Mouse (Mus musculus): Measurements from ENCODE around the gene Hcn4. TPM values are rescaled to one million over a fixed set of nuclear protein-coding genes. Genes with fewer than 3 reads are reported as not detected.

Hcn4 gene
- polyA plus RNA-seq, 1 experiment = 0.22 TPM

DNA sequence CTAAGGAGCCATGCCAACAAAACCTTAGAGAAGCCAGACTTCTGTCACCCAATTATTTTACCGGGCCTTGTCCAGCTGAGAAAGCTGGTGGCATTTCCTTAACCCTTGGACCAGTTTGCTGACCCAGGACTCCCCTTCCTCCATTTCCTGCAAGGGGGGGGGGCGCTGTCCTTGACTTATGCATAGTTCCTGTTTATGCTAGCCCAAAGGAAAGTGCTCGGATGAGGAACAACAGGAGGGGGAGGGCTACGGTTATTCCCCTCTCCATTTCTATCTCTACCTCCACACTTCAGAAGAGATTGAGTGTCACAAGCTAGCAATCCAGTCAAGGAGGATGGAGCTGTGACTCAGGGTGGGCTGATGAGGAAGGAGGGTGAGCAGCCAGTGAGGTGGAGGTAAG is 20.9 kb upstream of the Hcn4 start:
- Histone ChIP-seq H3K4me1 (ENCODE audit: control insufficient read depth, insufficient read depth, low read length) (no peaks in the 10 kb centered on the region), H3K9ac (ENCODE audit: low read depth, poor library complexity, severe bottlenecking) (no peak overlapping the region), H3K4me3 (ENCODE audit: low read depth, low read length) (no peak overlapping the region), H3K9me3 (replicated peaks; ENCODE audit: control insufficient read depth, insufficient read depth, low read length, poor library complexity, severe bottlenecking) (no peaks in the 10 kb centered on the region), H3K27ac (ENCODE audit: insufficient read depth, low read length) (no peak overlapping the region), H3K27me3 (ENCODE audit: control insufficient read depth, insufficient read depth, low read length, poor library complexity, severe bottlenecking) (no peaks in the 10 kb centered on the region), H3K36me3 (ENCODE audit: control insufficient read depth, insufficient read depth, low read length, poor library complexity, severe bottlenecking) (no peaks in the 10 kb centered on the region)
- no peak for TF ChIP-seq EP300 (IDR thresholded peaks at IDR 0.05; ENCODE audit: insufficient read depth, low read depth, low read length)
- TF ChIP-seq POLR2A (IDR thresholded peaks at IDR 0.05; ENCODE audit: insufficient read depth, low read length) = no peak
- TF ChIP-seq CTCF (IDR thresholded peaks at IDR 0.05; ENCODE audit: low read depth, low read length) = no peak

DNA sequence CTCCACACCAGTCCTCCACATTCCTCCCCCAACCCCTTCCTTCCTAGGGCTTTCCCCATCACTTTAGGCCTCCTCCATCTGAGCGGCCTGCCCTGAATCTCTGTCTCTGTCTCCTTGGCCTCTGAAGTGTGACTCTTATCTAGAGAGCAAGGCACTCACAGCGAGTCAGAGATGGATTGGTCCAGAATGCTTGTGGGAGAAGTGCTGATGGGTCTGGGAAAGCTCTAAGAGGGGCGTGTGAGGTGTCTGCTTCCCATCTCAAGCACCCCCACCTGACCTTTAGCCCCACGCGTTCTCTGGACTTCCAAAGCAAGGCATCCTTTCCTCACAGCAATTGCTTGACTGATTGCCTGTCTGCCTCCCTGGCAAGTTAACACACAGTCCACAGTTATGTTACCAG is 20.4 kb upstream of the Hcn4 start:
- H3K9me3 ChIP-seq (replicated peaks; ENCODE audit: control insufficient read depth, insufficient read depth, low read length, poor library complexity, severe bottlenecking) = no peaks in the 10 kb centered on the region
- H3K36me3 ChIP-seq (ENCODE audit: control insufficient read depth, insufficient read depth, low read length, poor library complexity, severe bottlenecking) = no peaks in the 10 kb centered on the region
- H3K27ac ChIP-seq (ENCODE audit: insufficient read depth, low read length) = no peak overlapping the region
- H3K4me1 ChIP-seq (ENCODE audit: control insufficient read depth, insufficient read depth, low read length) = no peaks in the 10 kb centered on the region
- no peak overlapping the region for H3K4me3 ChIP-seq (ENCODE audit: low read depth, low read length)
- TF ChIP-seq EP300 (IDR thresholded peaks at IDR 0.05; ENCODE audit: insufficient read depth, low read depth, low read length) = no peak
- no peak for TF ChIP-seq POLR2A (IDR thresholded peaks at IDR 0.05; ENCODE audit: insufficient read depth, low read length)
- no peak for TF ChIP-seq CTCF (IDR thresholded peaks at IDR 0.05; ENCODE audit: low read depth, low read length)
- H3K9ac ChIP-seq (ENCODE audit: low read depth, poor library complexity, severe bottlenecking) = no peak overlapping the region
- no peaks in the 10 kb centered on the region for H3K27me3 ChIP-seq (ENCODE audit: control insufficient read depth, insufficient read depth, low read length, poor library complexity, severe bottlenecking)

DNA sequence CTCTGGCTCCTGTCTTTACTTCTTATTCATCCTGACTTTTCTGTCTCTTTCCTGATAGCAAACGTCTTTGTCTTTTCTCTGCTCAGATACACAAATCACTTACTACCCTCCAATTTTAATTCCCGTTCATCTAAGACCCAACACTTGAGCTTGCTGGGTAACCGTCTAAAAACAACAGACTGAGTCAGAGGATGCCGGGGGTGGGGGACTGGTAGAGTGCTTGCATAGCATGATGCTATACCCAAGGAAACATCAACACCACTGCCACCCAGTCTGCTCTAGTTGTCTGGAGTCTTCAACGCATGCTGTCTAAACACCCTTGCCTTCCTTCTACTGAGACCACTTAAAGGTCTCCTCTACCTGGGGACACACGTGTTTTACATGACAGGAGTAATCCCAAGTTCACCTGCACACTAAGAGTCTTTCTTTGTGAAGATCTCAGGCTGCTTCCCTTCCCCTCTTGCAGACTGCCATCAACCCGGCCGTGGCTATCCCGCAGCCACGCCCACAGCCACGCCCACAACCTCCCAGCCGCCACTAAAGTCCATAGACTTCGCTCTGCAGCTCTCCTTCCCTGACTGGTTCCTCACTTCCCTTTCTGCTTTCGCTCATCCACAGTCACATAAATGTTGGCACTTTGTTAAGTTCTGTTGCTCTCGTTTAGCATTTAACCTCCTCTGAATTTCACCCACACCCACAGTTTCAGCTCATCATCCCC is 17.5 kb upstream of the Hcn4 start:
- H3K4me3 ChIP-seq (ENCODE audit: low read depth, low read length) = no peak overlapping the region
- H3K9me3 ChIP-seq (replicated peaks; ENCODE audit: control insufficient read depth, insufficient read depth, low read length, poor library complexity, severe bottlenecking) = no peaks in the 10 kb centered on the region
- no peaks in the 10 kb centered on the region for H3K4me1 ChIP-seq (ENCODE audit: control insufficient read depth, insufficient read depth, low read length)
- H3K27me3 ChIP-seq (ENCODE audit: control insufficient read depth, insufficient read depth, low read length, poor library complexity, severe bottlenecking) = no peaks in the 10 kb centered on the region
- H3K9ac ChIP-seq (ENCODE audit: low read depth, poor library complexity, severe bottlenecking) = no peak overlapping the region
- TF ChIP-seq EP300 (IDR thresholded peaks at IDR 0.05; ENCODE audit: insufficient read depth, low read depth, low read length) = no peak
- TF ChIP-seq CTCF (IDR thresholded peaks at IDR 0.05; ENCODE audit: low read depth, low read length) = no peak
- TF ChIP-seq POLR2A (IDR thresholded peaks at IDR 0.05; ENCODE audit: insufficient read depth, low read length) = no peak
- no peak overlapping the region for H3K27ac ChIP-seq (ENCODE audit: insufficient read depth, low read length)
- H3K36me3 ChIP-seq (ENCODE audit: control insufficient read depth, insufficient read depth, low read length, poor library complexity, severe bottlenecking) = no peaks in the 10 kb centered on the region

DNA sequence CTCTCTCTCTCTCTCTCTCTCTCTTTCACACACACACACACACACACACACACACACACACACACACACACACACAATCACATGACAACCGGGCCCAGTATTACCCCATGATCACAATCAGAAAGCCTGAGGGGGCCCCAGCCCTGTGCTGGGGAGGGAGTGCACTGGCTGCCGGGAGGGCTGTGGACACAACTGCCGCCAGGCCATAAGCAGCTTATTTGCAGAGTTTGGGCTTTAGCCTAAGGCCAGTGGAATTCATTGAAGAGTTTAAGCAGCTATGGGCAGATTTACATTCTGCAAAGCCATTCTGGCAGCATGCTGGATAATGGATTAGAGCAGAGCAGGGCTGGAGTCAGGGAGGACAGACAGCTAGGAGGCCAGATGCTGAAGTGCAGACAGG is 12.0 kb upstream of the Hcn4 start:
- no peak overlapping the region for H3K27ac ChIP-seq (ENCODE audit: insufficient read depth, low read length)
- no peak overlapping the region for H3K4me3 ChIP-seq (ENCODE audit: low read depth, low read length)
- H3K9ac ChIP-seq (ENCODE audit: low read depth, poor library complexity, severe bottlenecking) = no peak overlapping the region
- H3K27me3 ChIP-seq (ENCODE audit: control insufficient read depth, insufficient read depth, low read length, poor library complexity, severe bottlenecking) = no peaks in the 10 kb centered on the region
- no peaks in the 10 kb centered on the region for H3K4me1 ChIP-seq (ENCODE audit: control insufficient read depth, insufficient read depth, low read length)
- TF ChIP-seq EP300 (IDR thresholded peaks at IDR 0.05; ENCODE audit: insufficient read depth, low read depth, low read length) = no peak
- TF ChIP-seq POLR2A (IDR thresholded peaks at IDR 0.05; ENCODE audit: insufficient read depth, low read length) = no peak
- TF ChIP-seq CTCF (IDR thresholded peaks at IDR 0.05; ENCODE audit: low read depth, low read length) = no peak
- no peaks in the 10 kb centered on the region for H3K36me3 ChIP-seq (ENCODE audit: control insufficient read depth, insufficient read depth, low read length, poor library complexity, severe bottlenecking)
- no peaks in the 10 kb centered on the region for H3K9me3 ChIP-seq (replicated peaks; ENCODE audit: control insufficient read depth, insufficient read depth, low read length, poor library complexity, severe bottlenecking)

DNA sequence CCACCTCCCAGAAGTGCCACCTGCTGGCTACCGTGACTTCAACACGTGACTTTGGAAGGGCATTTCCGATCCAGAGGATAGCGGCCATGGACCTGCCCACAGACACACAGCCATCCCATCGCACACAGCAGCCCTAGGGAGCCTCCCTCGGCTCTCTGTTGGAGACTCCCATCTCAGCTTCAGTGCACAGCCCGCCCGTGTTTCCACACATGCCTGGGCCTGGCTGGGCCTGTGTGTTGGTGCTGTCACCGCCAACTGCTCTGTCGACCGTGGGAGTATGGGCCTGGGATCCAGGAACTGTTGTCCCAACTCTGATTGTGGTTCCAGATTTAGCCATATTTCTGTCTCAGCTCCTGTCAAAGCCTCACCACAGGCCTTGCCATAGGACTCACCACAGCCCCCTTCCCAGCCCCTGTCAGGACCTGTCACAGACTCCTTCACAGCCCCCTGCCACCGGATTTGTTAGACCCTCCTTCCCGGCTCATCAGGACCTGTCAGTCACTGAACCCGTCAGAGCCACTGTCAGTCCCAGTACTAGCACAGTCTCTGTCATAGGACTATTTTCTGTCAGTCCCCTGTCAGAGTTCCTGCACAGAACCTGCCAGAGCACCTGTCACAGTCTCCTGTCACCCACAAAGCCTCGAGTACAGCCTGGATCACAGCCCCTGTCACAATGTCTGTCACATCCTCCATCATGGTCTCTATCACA is 7.5 kb upstream of the Hcn4 start:
- Histone ChIP-seq H3K27ac (ENCODE audit: insufficient read depth, low read length) (no peak overlapping the region), H3K4me1 (ENCODE audit: control insufficient read depth, insufficient read depth, low read length) (no peaks in the 10 kb centered on the region), H3K4me3 (ENCODE audit: low read depth, low read length) (no peak overlapping the region), H3K9ac (ENCODE audit: low read depth, poor library complexity, severe bottlenecking) (no peak overlapping the region), H3K9me3 (replicated peaks; ENCODE audit: control insufficient read depth, insufficient read depth, low read length, poor library complexity, severe bottlenecking) (no peaks in the 10 kb centered on the region), H3K27me3 (ENCODE audit: control insufficient read depth, insufficient read depth, low read length, poor library complexity, severe bottlenecking) (no peaks in the 10 kb centered on the region; the same call in 1 of the 2 replicates), H3K36me3 (ENCODE audit: control insufficient read depth, insufficient read depth, low read length, poor library complexity, severe bottlenecking) (no peaks in the 10 kb centered on the region)
- TF ChIP-seq CTCF (IDR thresholded peaks at IDR 0.05; ENCODE audit: low read depth, low read length) (no peak), POLR2A (IDR thresholded peaks at IDR 0.05; ENCODE audit: insufficient read depth, low read length) (no peak), EP300 (IDR thresholded peaks at IDR 0.05; ENCODE audit: insufficient read depth, low read depth, low read length) (no peak)

DNA sequence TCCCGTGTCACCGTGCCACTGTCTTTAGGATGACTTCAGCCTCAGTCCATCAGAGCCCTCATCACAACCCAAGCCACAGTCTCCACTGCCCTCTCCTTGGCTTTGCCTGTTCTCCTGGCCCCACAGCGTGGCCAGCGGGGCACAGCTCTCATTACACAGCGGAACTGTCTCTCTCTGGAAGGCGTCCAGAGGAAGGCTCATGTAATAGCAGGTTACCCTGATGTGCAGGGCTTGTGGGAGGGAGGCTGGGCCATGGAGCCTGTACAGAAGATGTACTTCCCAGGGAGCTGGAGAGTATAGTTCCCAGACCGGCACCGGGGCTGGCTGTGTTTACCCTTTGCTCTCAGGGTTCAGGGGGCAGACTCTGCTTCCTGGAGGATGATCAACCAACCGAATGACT is 6.8 kb upstream of the Hcn4 start:
- Histone ChIP-seq H3K4me1 (ENCODE audit: control insufficient read depth, insufficient read depth, low read length) (no peaks in the 10 kb centered on the region), H3K36me3 (ENCODE audit: control insufficient read depth, insufficient read depth, low read length, poor library complexity, severe bottlenecking) (no peaks in the 10 kb centered on the region), H3K9me3 (replicated peaks; ENCODE audit: control insufficient read depth, insufficient read depth, low read length, poor library complexity, severe bottlenecking) (no peaks in the 10 kb centered on the region), H3K9ac (ENCODE audit: low read depth, poor library complexity, severe bottlenecking) (no peak overlapping the region), H3K4me3 (ENCODE audit: low read depth, low read length) (no peak overlapping the region), H3K27me3 (ENCODE audit: control insufficient read depth, insufficient read depth, low read length, poor library complexity, severe bottlenecking) (no peaks in the 10 kb centered on the region; the same call in 1 of the 2 replicates), H3K27ac (ENCODE audit: insufficient read depth, low read length) (no peak overlapping the region)
- TF ChIP-seq CTCF (IDR thresholded peaks at IDR 0.05; ENCODE audit: low read depth, low read length) (no peak), POLR2A (IDR thresholded peaks at IDR 0.05; ENCODE audit: insufficient read depth, low read length) (no peak), EP300 (IDR thresholded peaks at IDR 0.05; ENCODE audit: insufficient read depth, low read depth, low read length) (no peak)
